Mouse (Mus musculus): ENCODE data around the gene Grid1.
A peak's percentile ranks its signal among the peaks of the same experiment; 100 is the strongest.

Gene Grid1

DNA sequence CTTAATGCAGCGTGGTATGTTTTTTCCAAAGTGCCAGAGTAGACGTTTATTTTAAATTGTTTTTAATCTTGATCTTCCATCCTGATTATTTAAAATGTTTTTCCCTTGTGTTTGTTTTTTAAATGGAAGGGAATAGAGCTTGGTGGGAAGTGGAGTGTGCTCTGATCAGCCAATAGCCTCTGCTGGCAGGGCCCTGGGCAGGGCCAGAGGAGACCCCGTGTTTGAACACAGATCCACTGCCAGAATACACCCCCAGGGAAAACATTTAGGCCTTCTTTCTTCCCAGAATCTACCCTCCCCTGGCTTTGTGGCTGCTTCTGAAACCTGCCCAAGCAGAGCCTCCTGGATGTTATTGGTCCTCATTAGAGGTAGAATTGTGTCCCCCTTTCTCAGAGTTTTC is 188.8 kb downstream of the Grid1 start:
- no peak for DNase-seq (ENCODE audit: low read depth, low spot score)

- DNase-seq (ENCODE audit: low read depth, low spot score) = no peak
Observed at GRCm38 (mm10) chr14:35009074-35009473, 189.2 kb downstream of the Grid1 start.

- DNase-seq (ENCODE audit: low read depth, low spot score) = no peak
Observed at GRCm38 (mm10) chr14:35026686-35027085, 206.8 kb downstream of the Grid1 start.

DNA sequence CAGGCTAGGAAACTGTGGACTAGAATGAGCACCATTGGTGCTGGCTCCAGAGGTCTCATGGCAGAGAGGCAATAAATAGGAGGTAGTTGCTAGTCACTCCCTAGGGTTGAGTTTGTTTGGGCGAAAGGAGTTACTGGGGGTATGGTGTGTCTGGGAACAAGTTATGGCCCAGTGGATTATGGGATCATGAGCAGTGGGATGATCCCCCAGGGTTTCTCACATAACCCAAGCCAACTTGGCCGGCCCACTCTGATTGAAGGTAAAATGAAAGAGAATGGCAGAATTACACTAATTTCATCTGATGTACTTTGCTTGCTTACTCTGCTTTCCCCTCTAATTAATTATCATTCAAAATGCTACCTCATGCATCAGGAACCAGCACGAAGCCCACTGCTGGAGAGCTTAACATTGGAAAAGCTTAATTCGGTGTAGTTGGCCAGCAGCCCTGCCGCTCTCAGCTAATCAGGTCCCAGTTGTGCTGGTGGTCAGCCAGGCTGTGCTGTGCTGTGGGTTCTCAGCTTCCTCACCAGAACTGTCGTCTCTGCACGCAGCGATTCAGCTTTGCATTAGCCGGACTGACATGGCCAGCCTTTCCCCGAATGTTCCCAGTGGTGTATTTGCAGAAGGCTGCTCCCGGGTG is 207.7 kb downstream of the Grid1 start:
- DNase-seq (ENCODE audit: low read depth, low spot score) = no peak

DNA sequence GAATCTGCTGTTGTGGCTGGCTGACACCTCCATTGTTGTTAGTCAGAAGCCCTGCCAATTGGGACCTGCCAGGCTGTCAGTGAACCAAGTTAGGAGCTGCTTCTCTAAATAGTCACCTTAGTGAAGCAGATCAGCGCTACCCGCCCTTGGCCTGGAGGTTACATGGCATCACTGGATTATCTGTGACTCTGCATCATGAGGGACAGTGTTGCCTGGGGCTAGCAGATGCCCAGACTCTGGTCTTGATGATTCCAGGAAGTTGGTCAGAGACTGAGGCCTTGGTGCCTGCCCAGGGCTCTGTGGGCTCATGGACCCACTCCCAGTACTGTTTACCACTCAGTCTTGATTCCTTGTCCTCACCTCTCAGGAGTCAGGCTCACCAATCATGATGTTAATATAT is 209.7 kb downstream of the Grid1 start:
- no peak for DNase-seq (ENCODE audit: low read depth, low spot score)

- DNase-seq (ENCODE audit: low read depth, low spot score) = no peak
Observed at GRCm38 (mm10) chr14:35030271-35030670, 210.4 kb downstream of the Grid1 start.

GRCm38 (mm10) chr14:35032283-35032682 is 212.4 kb downstream of the Grid1 start:
- no peak for DNase-seq (ENCODE audit: low read depth, low spot score)

GRCm38 (mm10) chr14:35044268-35044667 is 224.4 kb downstream of the Grid1 start:
- no peak for DNase-seq (ENCODE audit: low read depth, low spot score)

GRCm38 (mm10) chr14:35044918-35045698 is 225.2 kb downstream of the Grid1 start:
- no peak for DNase-seq (ENCODE audit: low read depth, low spot score)

DNA sequence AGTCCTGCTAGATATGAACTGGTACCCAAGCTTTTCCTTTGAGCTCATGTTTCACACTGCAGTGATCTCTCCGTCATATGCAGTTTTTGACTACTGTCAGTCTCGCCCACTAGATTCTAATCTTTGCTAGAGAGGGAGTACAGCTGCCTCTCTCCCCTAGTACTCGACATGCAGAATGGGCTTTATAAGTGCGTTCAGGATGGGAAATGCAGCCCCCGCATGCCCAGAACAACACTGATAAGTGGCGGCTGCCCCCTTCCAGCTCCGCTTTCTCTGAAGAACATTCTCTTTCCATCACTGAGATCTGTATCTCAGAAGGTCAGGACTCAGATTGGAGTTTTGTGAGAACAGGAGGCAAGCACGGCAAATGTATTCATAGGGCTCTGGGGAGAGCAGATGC is 229.3 kb downstream of the Grid1 start:
- no peak for DNase-seq (ENCODE audit: low read depth, low spot score)

- no peak for DNase-seq (ENCODE audit: low read depth, low spot score)
Observed at GRCm38 (mm10) chr14:35054139-35054538, 234.2 kb downstream of the Grid1 start.

DNA sequence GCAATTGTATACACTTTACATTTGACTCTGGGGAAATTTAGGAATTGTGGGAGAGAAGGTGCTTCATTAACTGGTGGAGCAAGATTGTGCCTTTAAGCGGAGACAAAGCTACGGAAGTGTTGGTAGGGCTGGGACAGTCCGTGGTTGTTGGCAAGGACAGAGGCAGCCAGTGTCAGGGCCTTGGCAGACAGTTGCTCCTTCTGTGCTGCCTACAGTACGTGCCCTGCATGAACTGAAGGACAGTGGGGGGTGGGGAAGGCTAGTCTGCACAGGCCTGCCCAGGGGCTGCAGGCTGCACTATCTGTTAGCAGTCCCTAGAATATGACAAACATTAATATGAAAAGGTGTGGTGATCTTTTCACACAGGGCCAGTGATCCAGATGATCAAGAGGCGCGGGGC is 254.7 kb downstream of the Grid1 start:
- DNase-seq (ENCODE audit: low read depth, low spot score) = no peak

GRCm38 (mm10) chr14:35079954-35080353 is 260.0 kb downstream of the Grid1 start:
- no peak for DNase-seq (ENCODE audit: low read depth, low spot score)

- DNase-seq (ENCODE audit: low read depth, low spot score) = no peak
Observed at GRCm38 (mm10) chr14:35092646-35093045, 272.7 kb downstream of the Grid1 start.

DNA sequence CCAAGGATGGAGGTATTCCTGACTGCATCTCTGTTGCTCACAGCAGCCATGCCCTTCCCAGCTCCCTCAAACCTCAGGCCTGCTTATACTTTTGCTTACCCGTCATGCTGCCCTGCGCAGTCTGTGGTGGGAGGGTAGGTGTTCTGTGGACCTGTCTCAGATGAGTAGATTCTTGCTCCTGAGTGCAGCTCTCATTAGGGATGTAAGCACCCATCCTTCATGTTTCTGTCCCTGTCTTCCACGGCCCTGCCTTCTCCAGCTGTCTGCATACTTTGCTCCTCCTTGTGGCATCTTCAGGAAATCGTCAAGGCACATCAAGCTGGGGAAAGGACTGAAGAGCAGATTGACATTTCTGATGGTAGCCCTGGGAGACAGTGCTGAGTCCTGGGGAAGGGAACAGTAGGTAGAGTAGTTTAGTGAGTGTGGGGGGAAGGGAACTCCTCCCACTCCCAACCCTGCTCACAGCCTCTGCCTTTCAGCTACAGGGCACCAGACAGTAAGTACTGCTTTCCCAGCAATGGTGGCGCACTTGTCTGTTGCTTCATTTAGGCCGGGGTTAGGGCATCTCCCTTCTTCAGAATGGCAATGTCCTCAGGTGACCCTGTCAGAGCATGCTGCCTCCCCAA is 273.8 kb downstream of the Grid1 start:
- DNase-seq (ENCODE audit: low read depth, low spot score) = no peak

DNA sequence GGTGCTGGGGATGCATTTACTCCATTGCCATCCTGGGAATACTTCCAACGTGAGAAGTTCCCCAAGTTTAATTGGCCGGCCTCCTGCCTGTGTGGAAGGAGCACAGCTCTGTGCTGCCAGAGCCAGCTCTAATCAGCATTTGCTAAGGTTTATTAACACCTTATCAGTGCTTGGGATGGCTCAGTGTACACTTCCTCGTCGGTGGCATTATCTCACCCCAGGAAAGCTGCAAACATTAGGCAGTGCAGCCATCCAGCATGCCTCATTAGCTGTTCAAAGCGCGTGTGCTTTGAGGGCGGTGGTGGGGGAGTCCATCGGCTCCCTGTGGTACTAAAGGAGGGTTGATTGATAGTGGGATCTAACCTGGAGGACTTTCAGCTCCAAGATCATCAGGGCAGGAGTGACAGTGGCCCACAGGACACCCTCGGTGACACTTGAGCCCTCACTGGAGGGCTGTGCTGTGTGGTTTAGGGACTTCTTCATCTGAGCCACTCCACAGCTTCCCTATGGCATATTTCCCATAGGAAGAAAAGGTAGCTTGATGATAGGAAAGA is 275.7 kb downstream of the Grid1 start:
- no peak for DNase-seq (ENCODE audit: low read depth, low spot score)

DNA sequence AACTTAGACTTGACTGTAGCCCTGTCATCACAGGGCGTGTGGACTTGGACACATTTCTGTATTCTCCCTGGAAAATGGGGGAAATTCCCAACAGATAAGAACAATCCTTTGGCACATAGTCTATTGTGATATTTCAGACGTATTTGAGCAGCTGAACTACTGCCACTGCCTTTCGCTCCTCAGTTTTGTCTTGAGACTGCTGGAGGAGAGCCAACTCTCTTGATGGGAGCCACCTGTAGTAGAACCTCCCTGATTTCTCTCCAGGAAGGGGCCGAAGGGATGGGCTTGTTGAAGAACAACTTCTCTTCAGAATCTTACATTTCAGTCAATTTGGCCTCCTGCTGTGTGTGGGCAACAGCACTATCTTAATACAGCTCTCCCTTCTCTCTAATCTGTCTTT is 276.2 kb downstream of the Grid1 start:
- no peak for DNase-seq (ENCODE audit: low read depth, low spot score)

DNA sequence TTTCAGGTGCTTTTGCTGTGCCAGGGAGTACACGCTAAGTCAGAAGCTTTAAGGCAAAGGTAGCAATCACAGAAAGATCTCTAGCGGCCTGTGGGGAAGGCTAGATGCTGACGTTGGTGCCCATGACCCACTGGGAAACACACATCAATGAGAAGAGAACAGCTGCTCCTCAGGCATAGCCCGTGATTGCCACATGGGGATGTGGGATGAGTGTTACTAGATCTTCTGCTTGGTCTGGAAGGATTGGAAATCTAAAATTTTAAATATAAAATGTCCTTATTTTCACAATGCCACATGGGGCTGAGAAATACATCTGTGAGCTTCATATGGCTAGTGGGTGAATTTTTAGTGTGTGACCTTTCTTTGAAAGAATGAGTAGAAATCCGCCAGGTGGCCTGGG is 277.3 kb downstream of the Grid1 start:
- DNase-seq (ENCODE audit: low read depth, low spot score) = no peak

GRCm38 (mm10) chr14:35103639-35104210 is 283.8 kb downstream of the Grid1 start:
- DNase-seq (ENCODE audit: low read depth, low spot score) = no peak

DNA sequence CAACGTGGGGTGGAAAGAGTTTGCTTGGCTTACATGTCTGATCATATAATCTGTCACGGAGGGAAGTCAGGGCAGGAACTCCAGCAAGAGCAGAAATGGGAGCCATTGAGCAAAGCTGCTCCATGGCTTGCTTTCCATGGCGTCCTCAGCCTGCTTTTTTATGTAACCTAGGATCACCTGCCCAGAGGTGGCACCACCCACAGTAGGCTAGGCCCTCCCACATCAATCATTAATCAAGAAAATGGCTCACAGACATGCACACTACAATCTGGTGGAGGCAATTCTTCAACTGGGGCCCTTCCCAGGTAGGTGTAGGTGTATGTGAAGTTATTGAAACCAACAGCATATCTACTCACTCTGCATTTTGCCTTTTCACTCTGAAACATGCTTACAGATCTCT is 287.7 kb downstream of the Grid1 start:
- no peak for DNase-seq (ENCODE audit: low read depth, low spot score)

DNA sequence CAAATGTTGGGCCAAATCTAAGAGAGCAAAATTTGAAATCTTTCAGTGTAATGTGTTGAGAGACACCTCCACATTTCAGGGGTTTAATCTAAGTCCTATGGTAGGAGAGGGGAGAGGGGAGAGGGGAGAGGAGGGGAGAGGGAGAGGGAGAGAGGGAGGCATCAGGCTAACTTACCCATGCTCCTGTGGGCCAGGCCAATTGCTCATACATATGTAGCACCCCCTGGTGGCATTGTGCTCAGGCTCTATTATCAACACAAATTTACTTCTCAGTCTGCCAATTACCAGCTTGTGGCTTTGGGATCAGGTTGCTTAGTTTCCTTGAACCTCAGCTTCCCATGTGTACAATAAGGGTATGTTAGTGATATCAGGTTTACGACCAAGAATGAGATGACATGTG is 291.0 kb downstream of the Grid1 start:
- DNase-seq (ENCODE audit: low read depth, low spot score) = peak; percentile 10
